Mouse (Mus musculus) megakaryocyte, embryonic 14.5 days (primary cell): Measurements from ENCODE around the gene Aldh1a7. TPM values are rescaled to one million over a fixed set of nuclear protein-coding genes. Genes with fewer than 3 reads are reported as not detected.

Experiments used
- H3K27me3 ChIP-seq: replicated peaks from 2 replicates; pipeline ENCODE3; 2012; ENCODE audit warnings: inconsistent platforms
- H3K36me3 ChIP-seq: replicated peaks from 2 replicates; pipeline ENCODE3; 2012; ENCODE audit warnings: low read length, inconsistent platforms, mixed read lengths
- H3K4me1 ChIP-seq: 2 replicates; pipeline ENCODE4 v1.6.1; 2012; ENCODE audit warnings: inconsistent platforms
- H3K4me3 ChIP-seq: replicated peaks from 2 replicates; pipeline ENCODE3; 2012; ENCODE audit warnings: moderate library complexity, mild to moderate bottlenecking, inconsistent platforms
- H3K9me3 ChIP-seq: 2 replicates; pipeline ENCODE4 v1.6.1; 2012; ENCODE audit warnings: inconsistent platforms
- FLI1 ChIP-seq: IDR thresholded peaks from 2 replicates; pipeline ENCODE4 v1.6.1; 2012; ENCODE audit warnings: low read length, inconsistent platforms, mixed read lengths
- GATA1 ChIP-seq: IDR thresholded peaks from 3 replicates; pipeline ENCODE4 v1.6.1; 2012; ENCODE audit warnings: mixed read lengths, low read length, inconsistent platforms, borderline replicate concordance
- polyA plus RNA-seq: library from polyadenylated mRNA; stranded (reverse); fragments of >175 nt; gene quantifications from 2 replicates; pipeline ENCODE4 v1.2.3, GENCODE M21; 2012; ENCODE audit warnings: low replicate concordance; ENCODE audit not compliant: insufficient read depth

Gene Aldh1a7
- not detected in 2 replicates for polyA plus RNA-seq

- TF ChIP-seq GATA1, result no peak
- no peak for TF ChIP-seq FLI1
- H3K4me3 ChIP-seq, result no peak within 1 kb of the TSS
- H3K4me1 ChIP-seq, result peaks cover 4% of the 10 kb centered on the region
- H3K27me3 ChIP-seq, result no peaks in the 10 kb centered on the region
- H3K36me3 ChIP-seq, result no peaks in the 10 kb centered on the region
- no peaks in the 10 kb centered on the region for H3K9me3 ChIP-seq
Measured at GRCm38 (mm10) chr19:20727381-20727780, at the start of gene Aldh1a7. Gene Aldh1a7, minus strand, starts transcription at chr19:20727562.

- Histone ChIP-seq H3K4me3 (no peak overlapping the region), H3K4me1 (no peaks in the 10 kb centered on the region), H3K27me3 (no peaks in the 10 kb centered on the region), H3K36me3 (no peaks in the 10 kb centered on the region), H3K9me3 (no peaks in the 10 kb centered on the region)
- TF ChIP-seq GATA1, result no peak
- TF ChIP-seq FLI1, result no peak
Measured at GRCm38 (mm10) chr19:20775681-20776080, 48.3 kb upstream of the Aldh1a7 start.

GRCm38 (mm10) chr19:20773941-20774340, 46.6 kb upstream of the Aldh1a7 start:
- Histone ChIP-seq H3K36me3 (no peaks in the 10 kb centered on the region), H3K4me1 (no peaks in the 10 kb centered on the region), H3K4me3 (no peak overlapping the region), H3K27me3 (no peaks in the 10 kb centered on the region), H3K9me3 (no peaks in the 10 kb centered on the region)
- TF ChIP-seq FLI1 (no peak), GATA1 (no peak)

GRCm38 (mm10) chr19:20764214-20764613, 36.9 kb upstream of the Aldh1a7 start:
- no peak for TF ChIP-seq GATA1
- no peak for TF ChIP-seq FLI1

GRCm38 (mm10) chr19:20761675-20762426, 34.5 kb upstream of the Aldh1a7 start:
- Histone ChIP-seq H3K36me3 (no peaks in the 10 kb centered on the region), H3K9me3 (no peaks in the 10 kb centered on the region), H3K27me3 (no peaks in the 10 kb centered on the region), H3K4me1 (peaks cover 6% of the 10 kb centered on the region; the same call in 1 of the 2 replicates), H3K4me3 (no peak overlapping the region)
- TF ChIP-seq GATA1 (no peak), FLI1 (no peak)

More at GRCm38 (mm10) chr19:20764214-20764613, 36.9 kb upstream of the Aldh1a7 start:
- Histone ChIP-seq H3K4me1 (peaks cover 6% of the 10 kb centered on the region; the same call in 1 of the 2 replicates), H3K27me3 (no peaks in the 10 kb centered on the region), H3K4me3 (no peak overlapping the region), H3K36me3 (no peaks in the 10 kb centered on the region), H3K9me3 (no peaks in the 10 kb centered on the region)

GRCm38 (mm10) chr19:20761119-20761518, 33.8 kb upstream of the Aldh1a7 start:
- H3K4me1 ChIP-seq, result peaks cover 6% of the 10 kb centered on the region; the same call in 1 of the 2 replicates
- no peak overlapping the region for H3K4me3 ChIP-seq
- no peaks in the 10 kb centered on the region for H3K27me3 ChIP-seq
- TF ChIP-seq GATA1 (no peak), FLI1 (no peak)
- no peaks in the 10 kb centered on the region for H3K36me3 ChIP-seq
- no peaks in the 10 kb centered on the region for H3K9me3 ChIP-seq

- no peak overlapping the region for H3K4me3 ChIP-seq
- TF ChIP-seq GATA1 (no peak), FLI1 (no peak)
- no peaks in the 10 kb centered on the region for H3K27me3 ChIP-seq
- H3K9me3 ChIP-seq, result no peaks in the 10 kb centered on the region
- H3K4me1 ChIP-seq, result no peaks in the 10 kb centered on the region
- no peaks in the 10 kb centered on the region for H3K36me3 ChIP-seq
Measured at GRCm38 (mm10) chr19:20744630-20745029, 17.3 kb upstream of the Aldh1a7 start.

GRCm38 (mm10) chr19:20728278-20728677, 916 bp upstream of the Aldh1a7 start:
- Histone ChIP-seq H3K4me3 (no peak overlapping the region), H3K36me3 (no peaks in the 10 kb centered on the region), H3K27me3 (no peaks in the 10 kb centered on the region), H3K4me1 (peaks cover 4% of the 10 kb centered on the region), H3K9me3 (no peaks in the 10 kb centered on the region)
- TF ChIP-seq GATA1 (no peak), FLI1 (no peak)

GRCm38 (mm10) chr19:20722913-20723312, 4.4 kb downstream of the Aldh1a7 start:
- Histone ChIP-seq H3K9me3 (no peaks in the 10 kb centered on the region), H3K36me3 (no peaks in the 10 kb centered on the region), H3K4me1 (peaks cover 4% of the 10 kb centered on the region), H3K4me3 (no peak overlapping the region), H3K27me3 (no peaks in the 10 kb centered on the region)
- TF ChIP-seq FLI1 (no peak), GATA1 (no peak)

- Histone ChIP-seq H3K4me3 (no peak overlapping the region), H3K4me1 (no peaks in the 10 kb centered on the region), H3K9me3 (no peaks in the 10 kb centered on the region), H3K27me3 (no peaks in the 10 kb centered on the region), H3K36me3 (no peaks in the 10 kb centered on the region)
- TF ChIP-seq GATA1 (no peak), FLI1 (no peak)
Measured at GRCm38 (mm10) chr19:20720298-20720697, 7.1 kb downstream of the Aldh1a7 start.
